Mouse (Mus musculus) olfactory bulb, adult 2 months (tissue): ENCODE data around the gene Hcls1.

ENCODE experiments used
- CTCF ChIP-seq: fragments of 200-500 bp; IDR thresholded peaks from 2 replicates; pipeline ENCODE4 v1.5.1; 2012; ENCODE audit warnings: low read depth, mild to moderate bottlenecking, low read length, moderate library complexity; ENCODE audit not compliant: insufficient read depth
- POLR2A ChIP-seq: fragments of 200-500 bp; IDR thresholded peaks from 2 replicates; pipeline ENCODE4 v1.6.1; 2012; ENCODE audit warnings: mild to moderate bottlenecking, low read depth, low read length, moderate library complexity; ENCODE audit not compliant: insufficient read depth

DNA sequence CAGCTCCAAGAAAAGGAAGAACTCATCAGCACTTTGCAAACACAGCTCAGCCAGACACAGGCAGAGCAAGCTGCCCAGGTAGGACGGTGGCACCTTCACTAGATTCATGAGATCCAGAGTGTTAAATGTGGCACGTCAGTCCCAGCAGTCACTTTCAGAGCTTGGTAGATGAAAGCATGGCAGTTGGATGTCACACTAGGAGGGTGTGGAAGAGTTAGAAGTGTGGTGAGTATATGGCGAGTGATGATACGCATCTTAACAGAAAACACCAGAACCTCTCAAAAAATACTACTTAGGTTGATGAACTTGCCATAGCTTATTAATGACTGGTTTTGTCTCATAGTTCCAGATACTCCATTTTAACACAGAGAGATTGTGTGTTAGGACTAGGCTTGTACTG, 43.4 kb upstream of the Hcls1 start:
- TF ChIP-seq CTCF (no peak), POLR2A (no peak)
